Mouse (Mus musculus) MEL (cell line): ENCODE results near the gene Zbbx. TPM values are rescaled to one million over a fixed set of nuclear protein-coding genes. Genes with fewer than 3 reads are reported as not detected.
A peak's percentile ranks its signal among the peaks of the same experiment; 100 is the strongest.

ENCODE experiments used
- DNase-seq: peaks from one replicate; pipeline ENCODE4 v3.0.0; 2011; ENCODE audit warnings: low read depth, low spot score
- H3K27ac ChIP-seq: 2 replicates; pipeline ENCODE4 v1.5.1; 2012; ENCODE audit warnings: low read depth, mild to moderate bottlenecking, control low read depth, low read length, moderate library complexity; ENCODE audit not compliant: control insufficient read depth
- H3K27me3 ChIP-seq, 2 experiments: fragments of 150-350 bp in 1 of 2; sonication (generic) in 1 of 2; 2 replicates each; pipeline ENCODE4 v1.6.1; 2012; ENCODE audit warnings: low read length in 2 of 2, mild to moderate bottlenecking in 2 of 2, improper control_type of control experiment in 1 of 2, moderate library complexity in 1 of 2; ENCODE audit not compliant: insufficient read depth in 2 of 2, control insufficient read depth in 1 of 2
- H3K36me3 ChIP-seq, 2 experiments: 2 replicates each; pipeline ENCODE4 v1.6.1; 2012 to 2014; ENCODE audit warnings: low read length in 2 of 2, improper control_type of control experiment in 1 of 2, inconsistent platforms in 1 of 2, mild to moderate bottlenecking in 1 of 2; ENCODE audit not compliant: insufficient read depth in 2 of 2, control insufficient read depth in 1 of 2
- H3K4me1 ChIP-seq, 2 experiments: fragments of 150-350 bp in 1 of 2; sonication (generic) in 1 of 2; 2 replicates each; pipeline ENCODE4 v1.6.1; 2012; ENCODE audit warnings: low read length in 2 of 2, improper control_type of control experiment in 1 of 2, mild to moderate bottlenecking in 1 of 2; ENCODE audit not compliant: insufficient read depth in 2 of 2, control insufficient read depth in 1 of 2
- H3K4me3 ChIP-seq, 2 experiments: fragments of 150-350 bp in 1 of 2; sonication (generic) in 1 of 2; 2 replicates each; pipeline ENCODE4 v1.5.1; 2012; ENCODE audit warnings: low read depth in 2 of 2, low read length in 2 of 2, mild to moderate bottlenecking in 2 of 2, moderate library complexity in 2 of 2, control low read depth in 1 of 2, improper control_type of control experiment in 1 of 2; ENCODE audit not compliant: control insufficient read depth in 1 of 2, insufficient read depth in 1 of 2
- H3K79me2 ChIP-seq: 2 replicates; pipeline ENCODE4 v1.6.1; 2012; ENCODE audit warnings: mild to moderate bottlenecking, low read length, moderate library complexity; ENCODE audit not compliant: control insufficient read depth, poor library complexity, insufficient read depth
- H3K9ac ChIP-seq: 2 replicates; pipeline ENCODE4 v1.6.1; 2012; ENCODE audit warnings: low read depth, mild to moderate bottlenecking, control low read depth, low read length, moderate library complexity; ENCODE audit not compliant: control insufficient read depth, poor library complexity, severe bottlenecking
- H3K9me3 ChIP-seq: fragments of 150-350 bp; sonication (generic); replicated peaks from 2 replicates; pipeline ENCODE4 v1.6.1; 2012; ENCODE audit warnings: mild to moderate bottlenecking, low read length, improper control_type of control experiment, moderate library complexity; ENCODE audit not compliant: insufficient read depth
- BHLHE40 ChIP-seq: IDR thresholded peaks from 2 replicates; pipeline ENCODE4 v1.6.1; 2012; ENCODE audit warnings: low read depth, mild to moderate bottlenecking, inconsistent platforms, low read length, improper control_type of control experiment, borderline replicate concordance
- CHD1 ChIP-seq: IDR thresholded peaks from 2 replicates; pipeline ENCODE4 v1.6.1; 2012; ENCODE audit warnings: low read depth, mild to moderate bottlenecking, inconsistent platforms, low read length, improper control_type of control experiment
- EP300 ChIP-seq, 2 experiments: IDR thresholded peaks; 2 replicates each; pipeline ENCODE4 v1.6.1; 2011; ENCODE audit warnings: improper control_type of control experiment in 2 of 2, low read length in 2 of 2, low read depth in 1 of 2, mild to moderate bottlenecking in 1 of 2
- ETS1 ChIP-seq: IDR thresholded peaks from 2 replicates; pipeline ENCODE4 v1.6.1; 2012; ENCODE audit warnings: low read depth, mild to moderate bottlenecking, inconsistent platforms, low read length, improper control_type of control experiment, moderate library complexity
- JUND ChIP-seq: IDR thresholded peaks from 2 replicates; pipeline ENCODE4 v1.6.1; 2011; ENCODE audit warnings: low read depth, mild to moderate bottlenecking, improper control_type of control experiment, low read length
- MAFK ChIP-seq: IDR thresholded peaks from 2 replicates; pipeline ENCODE4 v1.6.1; 2011; ENCODE audit warnings: low read depth, mild to moderate bottlenecking, low read length, improper control_type of control experiment, borderline replicate concordance
- NELFE ChIP-seq: IDR thresholded peaks from 2 replicates; pipeline ENCODE4 v1.6.1; 2011; ENCODE audit warnings: low read depth, low read length, improper control_type of control experiment
- RCOR1 ChIP-seq: IDR thresholded peaks from 2 replicates; pipeline ENCODE4 v1.6.1; 2012; ENCODE audit warnings: low read depth, mild to moderate bottlenecking, inconsistent platforms, low read length, improper control_type of control experiment
- USF1 ChIP-seq: IDR thresholded peaks from 2 replicates; pipeline ENCODE4 v1.6.1; 2014; ENCODE audit warnings: low read depth, mild to moderate bottlenecking, inconsistent platforms, low read length, improper control_type of control experiment, moderate library complexity
- ZMIZ1 ChIP-seq: IDR thresholded peaks from 2 replicates; pipeline ENCODE4 v1.6.1; 2012; ENCODE audit warnings: low read depth, mild to moderate bottlenecking, inconsistent platforms, low read length, improper control_type of control experiment, moderate library complexity
- polyA plus RNA-seq, 2 experiments: library from polyadenylated mRNA; stranded (reverse) in 1 of 2; unstranded in 1 of 2; fragments of >175 nt in 1 of 2; fragments of >200 nt in 1 of 2; gene quantifications; 2 replicates each; pipeline versions ENCODE4 v1.2.1 to v1.2.4; 2012; ENCODE audit warnings: low replicate concordance in 2 of 2, low read depth in 1 of 2; ENCODE audit not compliant: insufficient read length in 2 of 2, insufficient read depth in 1 of 2, missing spikeins in 1 of 2
- total RNA-seq: library from RNA; depleted of rRNA; stranded (reverse); fragments of 300-350 nt; gene quantifications from 2 replicates; pipeline ENCODE4 v1.2.3, GENCODE M21; 2012

The Zbbx gene
- total and polyA plus RNA-seq, 3 experiments = not detected

- H3K27me3 ChIP-seq = no peaks in the 10 kb centered on the region
- no peak overlapping the region for H3K4me3 ChIP-seq
- H3K9ac ChIP-seq = no peak overlapping the region
- TF ChIP-seq EP300 (IDR thresholded peaks at IDR 0.05; ENCODE audit: low read depth in 1 of 2, low read length in 2 of 2) = no peak
- TF ChIP-seq USF1 = no peak
- TF ChIP-seq ETS1 = no peak
- no peaks in the 10 kb centered on the region for H3K9me3 ChIP-seq
- H3K36me3 ChIP-seq = no peaks in the 10 kb centered on the region
- no peaks in the 10 kb centered on the region for H3K79me2 ChIP-seq
- peak; percentile 30 for DNase-seq
- no peak overlapping the region for H3K27ac ChIP-seq
- H3K4me1 ChIP-seq = no peaks in the 10 kb centered on the region
Observed at GRCm38 (mm10) chr3:75182606-75183005, 17.8 kb upstream of the Zbbx start.

GRCm38 (mm10) chr3:75141876-75142275 is 23.0 kb downstream of the Zbbx start:
- Histone ChIP-seq H3K27me3 (no peaks in the 10 kb centered on the region), H3K9ac (no peak overlapping the region)
- TF ChIP-seq RCOR1 = no peak
- no peak for TF ChIP-seq USF1
- no peak for TF ChIP-seq MAFK
- TF ChIP-seq ZMIZ1 = no peak
- TF ChIP-seq JUND = no peak
- TF ChIP-seq NELFE = no peak
- TF ChIP-seq, all 39 proteins: peak for 0
- no peaks in the 10 kb centered on the region for H3K36me3 ChIP-seq
- H3K4me1 ChIP-seq = no peaks in the 10 kb centered on the region
- no peaks in the 10 kb centered on the region for H3K9me3 ChIP-seq
- no peak for DNase-seq
- H3K79me2 ChIP-seq = no peaks in the 10 kb centered on the region
- H3K4me3 ChIP-seq = no peak overlapping the region
- no peak overlapping the region for H3K27ac ChIP-seq

GRCm38 (mm10) chr3:75104867-75105266 is 60.0 kb downstream of the Zbbx start:
- no peaks in the 10 kb centered on the region for H3K79me2 ChIP-seq
- no peak for TF ChIP-seq CHD1
- no peak for TF ChIP-seq BHLHE40
- TF ChIP-seq, all 39 proteins: peak for 0
- Histone ChIP-seq H3K36me3 (no peaks in the 10 kb centered on the region), H3K4me3 (no peak overlapping the region), H3K4me1 (no peaks in the 10 kb centered on the region), H3K9me3 (no peaks in the 10 kb centered on the region), H3K27me3 (no peaks in the 10 kb centered on the region), H3K27ac (no peak overlapping the region), H3K9ac (no peak overlapping the region)
- no peak for DNase-seq
